Mouse (Mus musculus): ENCODE measurements around the gene Atcay. TPM values are rescaled to one million over a fixed set of nuclear protein-coding genes. Genes with fewer than 3 reads are reported as not detected.

Atcay gene
- polyA plus RNA-seq, 1 experiment from 2014 or later = 37.2 TPM

GRCm38 (mm10) chr10:81216810-81217209 lies 13.8 kb downstream of the Atcay start:
- WGBS = 84% methylated on average over 6 of the region's 6 CpGs
- ATAC-seq (ENCODE audit: low FRiP score, low read depth) = no peak
- no peak overlapping the region for H3K9ac ChIP-seq (replicated peaks)
- H3K4me3 ChIP-seq = no peak overlapping the region
- no peak overlapping the region for H3K27ac ChIP-seq (replicated peaks)
- H3K4me2 ChIP-seq (replicated peaks) = no peak overlapping the region
- H3K9me3 ChIP-seq = 0 out of 2 replicates have a peak, but pooled peaks cover 5% of the 10 kb centered on the region
- H3K27me3 ChIP-seq = no peaks in the 10 kb centered on the region
- H3K4me1 ChIP-seq = no peaks in the 10 kb centered on the region
- H3K36me3 ChIP-seq = peaks cover 77% of the 10 kb centered on the region

GRCm38 (mm10) chr10:81216260-81216659 lies 14.4 kb downstream of the Atcay start:
- H3K36me3 ChIP-seq = peaks cover 77% of the 10 kb centered on the region
- H3K4me3 ChIP-seq = no peak overlapping the region
- no peak overlapping the region for H3K4me2 ChIP-seq (replicated peaks)
- ATAC-seq (ENCODE audit: low FRiP score, low read depth) = no peak
- H3K27me3 ChIP-seq = no peaks in the 10 kb centered on the region
- H3K9ac ChIP-seq (replicated peaks) = no peak overlapping the region
- no peak overlapping the region for H3K27ac ChIP-seq (replicated peaks)
- H3K4me1 ChIP-seq = no peaks in the 10 kb centered on the region
- 90% methylated on average over 6 of the region's 6 CpGs for WGBS
- H3K9me3 ChIP-seq = 0 out of 2 replicates have a peak, but pooled peaks cover 5% of the 10 kb centered on the region

- 0 out of 2 replicates have a peak, but pooled peaks cover 5% of the 10 kb centered on the region for H3K9me3 ChIP-seq
- no peaks in the 10 kb centered on the region for H3K4me1 ChIP-seq
- no peaks in the 10 kb centered on the region for H3K27me3 ChIP-seq
- H3K4me3 ChIP-seq = no peak overlapping the region; the same call in 1 of the 2 replicates
- H3K9ac ChIP-seq (replicated peaks) = no peak overlapping the region
- 92% methylated on average over 5 of the region's 5 CpGs for WGBS
- no peak for ATAC-seq (ENCODE audit: low FRiP score, low read depth)
- H3K27ac ChIP-seq (replicated peaks) = no peak overlapping the region
- H3K4me2 ChIP-seq (replicated peaks) = no peak overlapping the region
- peaks cover 81% of the 10 kb centered on the region for H3K36me3 ChIP-seq
These were observed 20.5 kb downstream of the Atcay start for GRCm38 (mm10) chr10:81210154-81210553.

GRCm38 (mm10) chr10:81204137-81204536 lies 26.5 kb downstream of the Atcay start:
- WGBS = 76% methylated on average over 4 of the region's 4 CpGs
- no peaks in the 10 kb centered on the region for H3K9me3 ChIP-seq
- no peak overlapping the region for H3K4me2 ChIP-seq (replicated peaks)
- no peaks in the 10 kb centered on the region for H3K4me1 ChIP-seq
- H3K27ac ChIP-seq (replicated peaks) = no peak overlapping the region
- no peak overlapping the region; the same call in 1 of the 2 replicates for H3K9ac ChIP-seq (replicated peaks)
- H3K36me3 ChIP-seq = peaks cover 22% of the 10 kb centered on the region
- ATAC-seq (ENCODE audit: low FRiP score, low read depth) = no peak
- H3K4me3 ChIP-seq = no peak overlapping the region
- peaks cover 16% of the 10 kb centered on the region; the same call in 1 of the 2 replicates for H3K27me3 ChIP-seq

- 70% methylated on average over 8 of the region's 8 CpGs for WGBS
- H3K9me3 ChIP-seq = no peaks in the 10 kb centered on the region
- no peak overlapping the region for H3K4me2 ChIP-seq (replicated peaks)
- no peak overlapping the region for H3K27ac ChIP-seq (replicated peaks)
- H3K4me3 ChIP-seq = no peak overlapping the region
- peaks cover 14% of the 10 kb centered on the region for H3K36me3 ChIP-seq
- H3K27me3 ChIP-seq = peaks cover 22% of the 10 kb centered on the region
- H3K9ac ChIP-seq (replicated peaks) = no peak overlapping the region
- ATAC-seq (ENCODE audit: low FRiP score, low read depth) = no peak
- H3K4me1 ChIP-seq = no peaks in the 10 kb centered on the region
These were observed 27.5 kb downstream of the Atcay start for GRCm38 (mm10) chr10:81202978-81203720.

GRCm38 (mm10) chr10:81201807-81202758 lies 28.6 kb downstream of the Atcay start, which contains the start of gene Nmrk2:
Gene Nmrk2 (minus strand): TSS chr10:81202051.
- peaks cover 29% of the 10 kb centered on the region for H3K27me3 ChIP-seq
- peaks cover 4% of the 10 kb centered on the region; the same call in 1 of the 2 replicates for H3K36me3 ChIP-seq
- no peak for ATAC-seq (ENCODE audit: low FRiP score, low read depth)
- WGBS = 52% methylated on average over 13 of the region's 13 CpGs
- H3K4me3 ChIP-seq = no peak within 1 kb of the TSS
- H3K9ac ChIP-seq (replicated peaks) = no peak within 1 kb of the TSS
- H3K9me3 ChIP-seq = no peaks in the 10 kb centered on the region
- no peak within 1 kb of the TSS for H3K4me2 ChIP-seq (replicated peaks)
- H3K4me1 ChIP-seq = no peaks in the 10 kb centered on the region
- H3K27ac ChIP-seq (replicated peaks) = no peak within 1 kb of the TSS

- Histone ChIP-seq H3K36me3 (no peaks in the 10 kb centered on the region), H3K9me3 (no peaks in the 10 kb centered on the region), H3K27me3 (peaks cover 42% of the 10 kb centered on the region), H3K27ac (replicated peaks) (no peak overlapping the region), H3K9ac (replicated peaks) (no peak overlapping the region), H3K4me1 (no peaks in the 10 kb centered on the region), H3K4me3 (no peak overlapping the region), H3K4me2 (replicated peaks) (no peak overlapping the region)
- ATAC-seq (ENCODE audit: low FRiP score, low read depth) = no peak
- 82% methylated on average over 20 of the region's 20 CpGs for WGBS
These were observed 29.9 kb downstream of the Atcay start for GRCm38 (mm10) chr10:81200605-81201287.

GRCm38 (mm10) chr10:81200141-81200540 lies 30.5 kb downstream of the Atcay start:
- 88% methylated on average over 13 of the region's 13 CpGs for WGBS
- no peak overlapping the region for H3K4me2 ChIP-seq (replicated peaks)
- H3K27ac ChIP-seq (replicated peaks) = no peak overlapping the region
- ATAC-seq (ENCODE audit: low FRiP score, low read depth) = no peak
- no peak overlapping the region for H3K9ac ChIP-seq (replicated peaks)
- no peak overlapping the region for H3K4me3 ChIP-seq
- H3K27me3 ChIP-seq = peaks cover 48% of the 10 kb centered on the region
- H3K9me3 ChIP-seq = no peaks in the 10 kb centered on the region
- no peaks in the 10 kb centered on the region for H3K36me3 ChIP-seq
- no peaks in the 10 kb centered on the region for H3K4me1 ChIP-seq

GRCm38 (mm10) chr10:81198990-81199389 lies 31.6 kb downstream of the Atcay start:
- peaks cover 60% of the 10 kb centered on the region for H3K27me3 ChIP-seq
- no peak for ATAC-seq (ENCODE audit: low FRiP score, low read depth)
- no peak overlapping the region for H3K4me3 ChIP-seq
- H3K9me3 ChIP-seq = no peaks in the 10 kb centered on the region
- no peaks in the 10 kb centered on the region for H3K36me3 ChIP-seq
- H3K4me1 ChIP-seq = peaks cover 7% of the 10 kb centered on the region; the same call in 1 of the 2 replicates
- H3K4me2 ChIP-seq (replicated peaks) = no peak overlapping the region
- no peak overlapping the region for H3K27ac ChIP-seq (replicated peaks)
- WGBS = 85% methylated on average over 6 of the region's 6 CpGs
- H3K9ac ChIP-seq (replicated peaks) = no peak overlapping the region

- 5% methylated on average over 9 of the region's 9 CpGs for WGBS
- ATAC-seq (ENCODE audit: low FRiP score, low read depth) = no peak
- Histone ChIP-seq H3K9ac (replicated peaks) (no peak overlapping the region), H3K36me3 (no peaks in the 10 kb centered on the region), H3K27ac (replicated peaks) (no peak overlapping the region), H3K27me3 (peaks cover 63% of the 10 kb centered on the region), H3K4me2 (replicated peaks) (no peak overlapping the region), H3K4me1 (peaks cover 11% of the 10 kb centered on the region), H3K4me3 (no peak overlapping the region), H3K9me3 (no peaks in the 10 kb centered on the region)
These were observed 32.4 kb downstream of the Atcay start for GRCm38 (mm10) chr10:81198230-81198629.

GRCm38 (mm10) chr10:81197305-81197704 lies 33.3 kb downstream of the Atcay start:
- H3K4me2 ChIP-seq (replicated peaks) = no peak overlapping the region
- ATAC-seq (ENCODE audit: low FRiP score, low read depth) = no peak
- no peak overlapping the region for H3K9ac ChIP-seq (replicated peaks)
- H3K9me3 ChIP-seq = no peaks in the 10 kb centered on the region
- H3K4me1 ChIP-seq = peaks cover 19% of the 10 kb centered on the region
- no peak overlapping the region for H3K4me3 ChIP-seq
- 60% methylated on average over 6 of the region's 6 CpGs for WGBS
- H3K27me3 ChIP-seq = peaks cover 63% of the 10 kb centered on the region
- H3K27ac ChIP-seq (replicated peaks) = no peak overlapping the region
- H3K36me3 ChIP-seq = no peaks in the 10 kb centered on the region

Data from midbrain, embryonic 12.5 days (tissue).